Mouse (Mus musculus) heart, embryonic 12.5 days (tissue): ENCODE measurements at regions not wholly inside any gene's neighbourhood (a gene's known extent, or its start where the extent isn't known, plus 50 kb on each side); places are given as distances from the start of the nearest gene placed in this dataset.

Experiments used
- ATAC-seq: fragments of 200-750 bp; cut with Nextera tagmentation; 2 replicates; pipeline ENCODE4 v1.8.0; 2017; ENCODE audit warnings: moderate TSS enrichment, moderate library complexity; ENCODE audit not compliant: insufficient number of reproducible peaks, low FRiP score
- H3K27ac ChIP-seq: fragments of 300-500 bp; sonication (generic); 2 replicates; pipeline ENCODE4 v1.5.1; 2016; ENCODE audit warnings: mild to moderate bottlenecking, moderate library complexity; ENCODE audit not compliant: poor library complexity, severe bottlenecking
- H3K27me3 ChIP-seq: fragments of 300-500 bp; sonication (generic); replicated peaks from 2 replicates; pipeline ENCODE4 v1.6.1; 2016; ENCODE audit warnings: mild to moderate bottlenecking, moderate library complexity
- H3K36me3 ChIP-seq: fragments of 300-500 bp; sonication (generic); 2 replicates; pipeline ENCODE4 v1.6.1; 2016; ENCODE audit warnings: mild to moderate bottlenecking, moderate library complexity
- H3K4me1 ChIP-seq: fragments of 300-500 bp; sonication (generic); replicated peaks from 2 replicates; pipeline ENCODE4 v1.6.1; 2016; ENCODE audit warnings: mild to moderate bottlenecking
- H3K4me2 ChIP-seq: fragments of 300-500 bp; sonication (generic); 2 replicates; pipeline ENCODE4 v1.6.1; 2016; ENCODE audit warnings: mild to moderate bottlenecking, moderate library complexity
- H3K4me3 ChIP-seq: fragments of 300-500 bp; sonication (generic); 2 replicates; pipeline ENCODE4 v1.5.1; 2016; ENCODE audit warnings: mild to moderate bottlenecking
- H3K9ac ChIP-seq: fragments of 300-500 bp; sonication (generic); 2 replicates; pipeline ENCODE4 v1.6.1; 2016; ENCODE audit warnings: mild to moderate bottlenecking, moderate library complexity
- H3K9me3 ChIP-seq: fragments of 300-500 bp; sonication (generic); replicated peaks from 2 replicates; pipeline ENCODE4 v1.6.1; 2016; ENCODE audit warnings: mild to moderate bottlenecking, moderate library complexity
- WGBS: fragments of 180-500 bp; shearing (Covaris S2); methylation state at CpG from one replicate; pipeline ENCODE4 v1.1.7; 2016; 5-methylcytosine and 5-hydroxymethylcytosine counted together

- H3K9me3 ChIP-seq = no peaks in the 10 kb centered on the region
- WGBS = 69% methylated on average over 5 of the region's 5 CpGs
- no peaks in the 10 kb centered on the region for H3K27me3 ChIP-seq
- H3K36me3 ChIP-seq = no peaks in the 10 kb centered on the region
- H3K4me1 ChIP-seq = peaks cover 15% of the 10 kb centered on the region
- no peak overlapping the region for H3K4me2 ChIP-seq
- H3K4me3 ChIP-seq = no peak overlapping the region
- no peak overlapping the region for H3K9ac ChIP-seq
- ATAC-seq = no peak
- no peak overlapping the region for H3K27ac ChIP-seq
Observed at GRCm38 (mm10) chr12:12814693-12815092, 127.0 kb downstream of the Mycn start.

DNA sequence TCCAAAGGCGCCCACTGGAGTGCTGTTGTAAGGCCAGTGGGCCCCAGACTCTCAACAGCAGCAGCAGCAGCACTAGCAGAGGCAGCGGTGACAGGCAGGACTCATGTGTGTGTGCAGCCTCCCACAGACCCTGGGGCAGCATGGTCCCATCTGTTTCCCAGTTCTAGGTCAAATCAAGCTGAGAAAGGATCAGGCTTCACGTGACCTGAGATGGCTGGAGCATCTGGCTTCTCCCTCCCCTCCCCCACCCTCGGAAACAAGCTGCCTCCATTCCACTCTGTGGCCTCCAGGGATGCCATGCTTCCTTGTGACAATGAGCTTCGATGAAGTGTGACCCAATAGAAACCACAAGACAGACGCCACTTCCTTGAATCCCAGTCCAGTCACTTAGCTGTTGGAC lies 128.8 kb downstream of the Mycn start:
- Histone ChIP-seq H3K27me3 (no peaks in the 10 kb centered on the region), H3K36me3 (no peaks in the 10 kb centered on the region), H3K4me1 (peaks cover 17% of the 10 kb centered on the region), H3K27ac (no peak overlapping the region), H3K4me3 (no peak overlapping the region), H3K9me3 (no peaks in the 10 kb centered on the region), H3K4me2 (no peak overlapping the region), H3K9ac (no peak overlapping the region)
- ATAC-seq = no peak
- WGBS = 55% methylated on average over 6 of the region's 6 CpGs

GRCm38 (mm10) chr12:12810943-12811342 lies 130.8 kb downstream of the Mycn start:
- H3K27me3 ChIP-seq = no peaks in the 10 kb centered on the region
- H3K4me3 ChIP-seq = no peak overlapping the region
- peak overlapping the region; percentile 63 for H3K4me2 ChIP-seq
- H3K4me1 ChIP-seq = peaks cover 17% of the 10 kb centered on the region
- 16% methylated on average over 7 of the region's 7 CpGs for WGBS
- H3K27ac ChIP-seq = peak overlapping the region; percentile 48; the same call in 1 of the 2 replicates
- ATAC-seq = no peak
- no peak overlapping the region for H3K9ac ChIP-seq
- H3K36me3 ChIP-seq = no peaks in the 10 kb centered on the region
- H3K9me3 ChIP-seq = no peaks in the 10 kb centered on the region

DNA sequence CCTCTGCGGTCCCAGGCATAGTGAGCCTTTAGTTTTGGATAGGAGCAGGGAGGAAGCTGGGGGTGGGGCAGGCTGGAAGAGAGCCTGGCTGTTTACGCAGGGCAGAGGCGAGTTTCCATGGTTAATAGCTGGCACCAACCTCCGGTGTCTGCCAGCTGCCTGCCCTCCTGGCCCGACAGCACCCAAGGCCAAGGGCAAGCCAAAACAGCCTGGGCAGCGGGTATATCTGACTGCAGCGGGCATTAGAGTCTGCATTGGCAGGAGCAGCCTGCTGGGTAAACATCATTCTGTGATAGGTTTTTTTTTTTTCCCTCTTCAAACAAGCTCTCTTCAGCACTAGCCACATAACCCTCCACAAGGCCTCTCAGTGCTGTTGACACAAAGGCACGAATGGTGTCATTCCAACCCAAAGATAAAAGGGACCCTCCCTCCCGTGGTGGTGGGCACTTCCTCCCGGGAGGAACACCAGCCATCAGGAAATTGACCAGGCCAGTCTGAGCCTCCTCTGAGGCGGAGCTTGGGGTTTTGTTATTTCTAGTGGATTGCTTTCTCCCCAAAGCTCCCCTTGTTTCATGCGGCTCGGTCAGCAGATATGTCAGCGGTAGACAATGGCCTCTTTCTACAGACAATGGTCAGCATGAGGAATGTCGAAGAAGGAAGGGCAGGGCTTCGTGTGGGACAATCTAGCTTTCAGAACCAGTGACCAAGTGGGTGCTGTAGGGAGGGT lies 131.4 kb downstream of the Mycn start:
- Histone ChIP-seq H3K9me3 (no peaks in the 10 kb centered on the region), H3K4me1 (peaks cover 17% of the 10 kb centered on the region), H3K9ac (0 out of 2 replicates have a peak overlapping the region, but pooled peaks have one; percentile 15), H3K27ac (peak overlapping the region; percentile 48; the same call in 1 of the 2 replicates), H3K27me3 (no peaks in the 10 kb centered on the region), H3K36me3 (no peaks in the 10 kb centered on the region), H3K4me3 (peak overlapping the region; percentile 27), H3K4me2 (peak overlapping the region; percentile 63)
- 7% methylated on average over 16 of the region's 16 CpGs for WGBS
- peak; percentile 80 for ATAC-seq

GRCm38 (mm10) chr12:12808120-12808519 lies 133.6 kb downstream of the Mycn start:
- Histone ChIP-seq H3K36me3 (no peaks in the 10 kb centered on the region), H3K4me2 (no peak overlapping the region), H3K4me1 (peaks cover 17% of the 10 kb centered on the region), H3K27ac (no peak overlapping the region), H3K9me3 (no peaks in the 10 kb centered on the region), H3K27me3 (no peaks in the 10 kb centered on the region), H3K4me3 (no peak overlapping the region), H3K9ac (no peak overlapping the region)
- 89% methylated on average over 5 of the region's 5 CpGs for WGBS
- no peak for ATAC-seq

- no peaks in the 10 kb centered on the region for H3K9me3 ChIP-seq
- peaks cover 6% of the 10 kb centered on the region for H3K4me1 ChIP-seq
- no peak for ATAC-seq
- no peaks in the 10 kb centered on the region for H3K27me3 ChIP-seq
- no peak overlapping the region for H3K27ac ChIP-seq
- H3K9ac ChIP-seq = no peak overlapping the region
- H3K4me3 ChIP-seq = no peak overlapping the region
- H3K36me3 ChIP-seq = no peaks in the 10 kb centered on the region
- no peak overlapping the region for H3K4me2 ChIP-seq
- 59% methylated on average over 2 of the region's 2 CpGs for WGBS
Observed at GRCm38 (mm10) chr12:12803602-12804001, 138.1 kb downstream of the Mycn start.

GRCm38 (mm10) chr12:12802396-12802795 lies 139.3 kb downstream of the Mycn start:
- Histone ChIP-seq H3K9me3 (no peaks in the 10 kb centered on the region), H3K9ac (no peak overlapping the region), H3K27ac (no peak overlapping the region), H3K4me3 (no peak overlapping the region), H3K36me3 (no peaks in the 10 kb centered on the region), H3K4me2 (no peak overlapping the region), H3K4me1 (peaks cover 6% of the 10 kb centered on the region), H3K27me3 (no peaks in the 10 kb centered on the region)
- ATAC-seq = no peak
- 26% methylated on average over 11 of the region's 11 CpGs for WGBS

DNA sequence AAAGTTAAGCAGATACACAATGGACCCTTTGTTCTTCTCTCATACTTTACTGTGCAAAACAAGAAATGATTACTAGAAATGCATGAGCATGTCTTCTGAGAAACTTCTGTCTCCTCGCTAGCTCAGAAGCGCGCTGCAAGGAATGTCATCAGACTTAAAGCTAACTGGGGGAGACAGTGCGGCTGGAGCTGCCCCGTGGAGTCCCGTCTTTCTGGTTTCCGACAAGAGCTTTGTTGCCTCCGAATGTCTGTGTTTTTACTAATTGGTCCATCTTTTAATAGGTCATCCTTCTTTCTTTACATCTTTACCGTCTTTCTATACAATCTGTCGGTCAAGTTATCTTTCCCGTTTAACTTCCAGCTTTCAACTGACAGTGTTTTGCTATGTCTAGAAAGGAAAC lies 140.0 kb downstream of the Mycn start:
- H3K4me1 ChIP-seq = peaks cover 6% of the 10 kb centered on the region
- H3K4me2 ChIP-seq = no peak overlapping the region
- no peaks in the 10 kb centered on the region for H3K27me3 ChIP-seq
- 40% methylated on average over 11 of the region's 11 CpGs for WGBS
- H3K9me3 ChIP-seq = no peaks in the 10 kb centered on the region
- no peaks in the 10 kb centered on the region for H3K36me3 ChIP-seq
- ATAC-seq = no peak
- no peak overlapping the region for H3K27ac ChIP-seq
- no peak overlapping the region for H3K4me3 ChIP-seq
- H3K9ac ChIP-seq = no peak overlapping the region

DNA sequence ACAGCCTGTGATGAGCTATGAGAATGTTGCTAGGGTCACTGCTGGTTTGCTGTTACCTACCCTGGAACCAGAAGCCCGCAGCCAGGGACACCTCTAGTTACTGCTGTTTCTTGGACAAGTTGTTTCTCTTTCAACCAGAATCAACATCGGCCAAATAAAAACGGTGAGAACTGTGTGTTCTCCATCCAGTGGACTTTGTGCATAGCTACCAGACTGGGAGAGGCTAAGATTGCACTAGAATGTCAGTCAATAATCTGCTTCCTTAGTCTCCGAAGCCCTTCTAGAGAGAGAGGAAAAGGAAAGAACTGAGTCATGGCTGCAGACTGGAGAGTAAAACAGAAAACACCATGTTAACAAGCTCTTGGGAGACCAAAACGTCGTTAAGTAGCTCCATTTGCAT lies 141.6 kb downstream of the Mycn start:
- Histone ChIP-seq H3K27me3 (no peaks in the 10 kb centered on the region), H3K4me2 (no peak overlapping the region), H3K9me3 (no peaks in the 10 kb centered on the region), H3K27ac (no peak overlapping the region), H3K9ac (no peak overlapping the region), H3K36me3 (no peaks in the 10 kb centered on the region), H3K4me1 (peaks cover 6% of the 10 kb centered on the region), H3K4me3 (no peak overlapping the region)
- ATAC-seq = no peak
- 81% methylated on average over 6 of the region's 6 CpGs for WGBS

DNA sequence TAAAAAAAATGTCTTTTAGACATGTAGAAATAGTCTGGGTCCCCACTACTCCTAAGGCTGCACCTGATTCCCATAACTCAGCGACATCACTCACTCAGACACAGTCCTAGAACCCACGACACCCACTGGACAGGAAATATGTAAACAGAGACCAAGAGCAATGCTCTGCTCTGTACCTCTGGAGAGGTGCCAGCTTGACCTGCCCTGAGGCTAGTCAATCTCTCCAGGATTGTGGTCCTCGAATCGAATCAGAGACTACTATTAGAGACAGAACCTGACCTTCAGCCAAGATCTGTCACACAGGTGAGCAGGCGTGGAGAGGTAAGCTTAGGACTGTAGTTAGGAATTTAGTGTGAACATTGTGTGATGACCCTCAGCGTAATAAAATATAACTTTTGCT lies 152.7 kb downstream of the Mycn start:
- Histone ChIP-seq H3K27ac (no peak overlapping the region), H3K36me3 (no peaks in the 10 kb centered on the region), H3K4me3 (no peak overlapping the region), H3K9me3 (no peaks in the 10 kb centered on the region), H3K9ac (no peak overlapping the region), H3K4me2 (no peak overlapping the region), H3K27me3 (no peaks in the 10 kb centered on the region), H3K4me1 (peaks cover 27% of the 10 kb centered on the region)
- ATAC-seq = no peak
- 81% methylated on average over 6 of the region's 6 CpGs for WGBS

- Histone ChIP-seq H3K4me2 (peak overlapping the region; percentile 76), H3K4me3 (peak overlapping the region; percentile 36), H3K27me3 (no peaks in the 10 kb centered on the region), H3K36me3 (no peaks in the 10 kb centered on the region), H3K9me3 (no peaks in the 10 kb centered on the region), H3K9ac (peak overlapping the region; percentile 57), H3K4me1 (peaks cover 27% of the 10 kb centered on the region), H3K27ac (no peak overlapping the region)
- WGBS = 16% methylated on average over 13 of the region's 13 CpGs
- 0 out of 2 replicates have a peak, but pooled peaks have one; percentile 19 for ATAC-seq
Observed at GRCm38 (mm10) chr12:12788263-12788852, 153.4 kb downstream of the Mycn start.
